Mouse (Mus musculus): ENCODE measurements around the gene Nmrk1.
A peak's percentile ranks its signal among the peaks of the same experiment; 100 is the strongest.
"Not testable (repeated sequence)": the region's sequence is repeated elsewhere in the genome, so short reads cannot be mapped to it uniquely, and the experiment has no call there.

The Nmrk1 gene

DNA sequence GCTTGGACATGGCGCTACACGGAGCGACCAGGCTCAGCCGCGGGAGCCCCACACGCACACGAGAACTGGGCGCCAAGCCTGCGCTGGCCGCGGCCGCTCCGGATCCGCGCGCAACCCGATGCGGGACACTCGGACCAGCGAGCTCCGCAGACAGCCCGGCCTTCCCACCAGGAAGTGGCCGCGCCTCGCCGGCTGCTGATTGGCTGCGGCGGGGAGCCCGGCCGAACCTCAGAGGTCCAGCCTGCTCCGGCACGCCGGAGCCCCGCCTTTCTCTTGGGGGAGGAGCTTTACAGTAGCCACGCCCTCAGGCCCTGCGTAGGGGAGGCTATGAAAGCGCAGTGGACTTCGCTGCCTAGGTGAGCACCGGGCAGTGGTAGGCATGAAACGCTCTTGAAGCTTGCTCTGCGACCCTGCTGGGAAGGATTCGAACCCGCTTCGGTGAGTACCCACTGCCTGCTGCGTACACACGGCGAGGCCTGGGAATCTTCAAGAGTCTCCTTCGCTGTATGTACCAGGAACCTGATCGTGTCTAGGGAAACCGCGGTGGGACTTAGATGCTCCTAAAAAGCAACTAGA lies at the start of gene Nmrk1, which contains the start of gene Ostf1:
Gene Nmrk1, plus strand, starts transcription at position 307 of the 576 bp plus-strand sequence.
Gene Ostf1, minus strand, starts transcription at position 180 of the 576 bp plus-strand sequence.
- DNase-seq (ENCODE audit: low spot score) = peak; percentile 99

DNA sequence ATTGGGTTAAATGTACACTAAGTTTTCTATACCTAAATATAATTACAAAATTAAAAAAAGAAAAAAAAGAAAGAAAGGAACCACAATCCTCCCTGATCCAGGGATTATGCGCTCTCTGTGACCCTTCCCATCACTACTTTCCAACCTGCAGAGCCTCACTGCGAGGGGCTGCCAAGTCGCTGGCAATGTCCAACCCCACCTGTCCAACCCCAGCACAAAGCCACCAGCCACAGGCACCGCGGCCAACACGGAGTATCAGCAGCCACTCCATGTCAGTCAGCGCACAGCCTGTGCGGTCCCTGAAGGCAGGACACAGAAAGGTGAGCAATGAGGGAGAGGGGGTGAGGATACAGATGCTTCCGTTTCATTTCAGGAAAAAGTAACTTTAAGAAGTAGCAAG lies 49.5 kb upstream of the Nmrk1 start:
- no peak for DNase-seq (ENCODE audit: low spot score)

DNA sequence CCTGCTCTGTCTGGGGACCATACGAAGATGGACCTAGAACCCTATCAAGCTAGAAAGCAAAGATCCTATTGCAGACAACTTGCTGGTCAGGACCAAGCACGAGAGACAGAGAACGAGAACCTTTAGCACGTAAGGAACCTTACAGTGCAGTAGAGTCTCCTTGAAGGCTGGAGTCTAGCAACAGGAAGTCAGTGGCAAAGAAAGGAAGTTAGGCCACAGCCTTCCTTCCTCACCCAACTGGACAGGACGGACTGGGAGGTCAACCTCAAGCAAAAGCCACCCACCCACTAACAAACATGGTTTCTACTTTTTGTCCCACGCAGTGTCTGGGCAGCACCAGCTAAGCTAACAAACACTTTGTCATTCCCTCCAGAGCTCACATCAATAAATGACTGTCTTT lies 48.9 kb upstream of the Nmrk1 start:
- DNase-seq (ENCODE audit: low spot score) = no peak

DNA sequence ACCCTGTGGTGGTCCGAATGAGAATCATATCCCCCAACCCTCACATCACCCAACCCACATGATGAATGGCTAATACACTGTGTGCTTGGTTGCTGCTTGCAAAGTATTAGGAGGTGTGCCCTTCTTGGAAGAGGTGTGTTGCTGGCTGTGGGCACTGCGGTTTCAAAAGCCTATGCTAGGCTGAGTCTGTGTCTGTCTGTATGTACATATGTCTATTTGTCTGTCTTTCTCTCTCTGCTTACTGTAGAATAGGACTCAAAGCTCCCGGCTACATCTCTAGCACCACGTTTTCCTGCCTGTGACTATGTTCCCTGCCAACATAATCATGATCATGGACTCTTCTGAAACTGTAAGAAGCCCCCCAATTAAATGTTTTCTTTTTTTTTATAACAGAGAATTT lies 48.0 kb upstream of the Nmrk1 start:
- DNase-seq (ENCODE audit: low spot score) = no peak

DNA sequence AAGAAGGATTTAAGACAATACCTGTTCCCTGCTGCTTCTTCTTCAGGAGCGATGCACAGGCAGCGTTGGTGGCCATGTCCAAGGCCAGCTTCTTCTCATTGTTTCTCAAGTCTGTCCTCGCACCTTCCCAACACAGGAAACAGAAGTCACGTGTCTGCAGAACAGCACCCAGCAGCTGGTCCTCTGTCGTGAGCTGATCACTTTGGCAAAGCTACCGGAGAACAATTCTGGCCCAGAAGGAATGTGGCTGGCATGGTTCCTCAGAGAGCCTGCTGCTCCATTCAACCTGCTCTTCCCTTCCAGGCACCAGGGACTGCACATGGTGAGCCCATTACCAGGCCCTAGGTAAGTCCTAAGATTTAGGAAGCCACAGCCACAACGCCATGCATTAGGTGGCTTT lies 47.1 kb upstream of the Nmrk1 start:
- DNase-seq (ENCODE audit: low spot score) = no peak

DNA sequence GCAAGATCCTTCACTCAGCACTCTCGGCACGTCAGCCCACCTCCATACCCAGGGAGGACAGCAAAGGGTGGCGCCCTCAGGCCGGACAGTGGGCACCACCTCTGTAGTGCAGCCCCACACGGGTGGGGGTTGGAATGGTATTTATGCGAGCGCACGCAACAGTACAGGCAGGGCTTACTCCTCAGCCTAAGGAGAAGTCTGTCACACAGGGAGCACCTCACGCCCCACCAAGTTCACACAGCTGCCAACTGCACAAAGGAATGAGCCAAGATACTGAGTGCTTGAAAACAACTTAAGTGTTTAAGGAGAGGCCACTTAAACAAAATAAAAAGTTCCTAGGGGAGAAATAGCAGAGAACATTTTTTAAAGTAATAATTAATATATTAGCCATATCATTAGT lies 44.6 kb upstream of the Nmrk1 start:
- DNase-seq (ENCODE audit: low spot score) = no peak

DNA sequence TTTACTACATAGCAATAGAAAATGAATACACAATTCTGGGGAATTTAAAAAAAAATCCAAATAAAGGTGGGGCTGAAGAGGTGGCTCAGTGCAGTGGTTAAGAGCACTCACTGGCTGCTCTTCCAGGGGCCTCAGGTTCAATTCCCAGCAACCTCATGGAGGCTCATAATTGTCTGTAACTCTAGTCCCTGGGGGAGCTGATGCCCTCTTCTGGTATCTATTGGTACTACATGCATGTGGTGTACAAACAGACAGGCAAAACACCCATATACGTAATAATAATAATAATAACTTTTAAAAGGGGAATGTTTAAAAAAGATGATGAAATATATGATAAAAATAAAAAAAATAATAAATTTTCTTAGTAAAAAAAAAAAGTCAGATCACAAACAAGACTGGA lies 43.5 kb upstream of the Nmrk1 start:
- DNase-seq (ENCODE audit: low spot score) = no peak

DNA sequence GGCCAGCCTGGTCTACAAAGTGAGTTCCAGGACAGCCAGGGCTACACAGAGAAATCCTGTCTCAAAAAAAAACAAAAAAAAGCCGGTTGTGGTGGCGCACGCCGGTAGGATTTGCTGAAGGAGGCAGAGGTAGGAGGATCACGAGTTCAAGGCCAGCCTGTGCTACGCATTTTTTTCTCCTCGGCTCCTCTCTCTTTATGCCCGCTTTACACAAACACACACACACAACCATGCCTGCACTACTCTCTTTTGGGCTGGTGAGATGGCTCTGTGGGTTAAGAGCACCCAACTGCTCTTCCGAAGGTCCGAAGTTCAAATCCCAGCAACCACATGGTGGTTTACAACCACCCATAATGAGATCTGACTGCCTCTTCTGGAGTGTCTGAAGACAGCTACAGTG lies 42.9 kb upstream of the Nmrk1 start:
- not testable (repeated sequence) for DNase-seq (ENCODE audit: low spot score)

DNA sequence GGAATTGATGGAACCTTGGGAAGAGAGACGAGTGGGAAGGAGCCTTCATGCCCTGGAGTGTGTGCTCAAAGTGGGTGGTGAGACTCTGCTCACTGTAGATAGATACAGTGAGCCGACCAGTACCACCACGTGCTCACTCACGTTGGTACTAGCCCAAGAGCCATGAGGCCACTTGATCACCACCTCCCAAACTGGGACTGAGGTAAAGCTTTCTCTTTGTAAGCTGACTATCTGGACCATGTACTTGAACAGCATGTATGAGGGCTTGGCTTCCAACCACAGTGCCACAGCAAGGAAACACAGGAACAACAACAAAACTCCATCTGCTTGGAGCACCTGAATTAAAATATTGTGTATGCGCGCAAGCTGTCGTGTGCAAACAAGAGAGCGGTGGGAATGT lies 42.5 kb upstream of the Nmrk1 start:
- DNase-seq (ENCODE audit: low spot score) = no peak

DNA sequence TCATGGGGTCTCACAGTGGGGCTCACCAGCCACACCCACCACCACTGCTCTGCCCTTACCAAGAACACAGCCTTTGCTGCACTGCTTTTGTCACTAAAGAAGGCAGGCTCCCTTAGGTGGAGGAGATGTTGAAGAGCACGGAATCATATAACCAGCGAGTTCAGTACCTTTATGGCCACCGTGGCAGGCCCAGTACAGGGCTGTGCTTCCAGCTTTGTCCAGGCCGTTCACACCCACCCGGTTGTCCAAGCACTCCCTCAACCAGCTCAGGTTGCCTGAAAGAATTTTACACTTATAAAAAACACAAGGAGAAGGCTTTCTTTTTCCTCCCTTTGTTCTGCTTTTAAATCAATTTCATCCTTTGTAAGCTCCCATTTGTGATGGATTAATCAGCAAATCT lies 41.5 kb upstream of the Nmrk1 start:
- DNase-seq (ENCODE audit: low spot score) = no peak

DNA sequence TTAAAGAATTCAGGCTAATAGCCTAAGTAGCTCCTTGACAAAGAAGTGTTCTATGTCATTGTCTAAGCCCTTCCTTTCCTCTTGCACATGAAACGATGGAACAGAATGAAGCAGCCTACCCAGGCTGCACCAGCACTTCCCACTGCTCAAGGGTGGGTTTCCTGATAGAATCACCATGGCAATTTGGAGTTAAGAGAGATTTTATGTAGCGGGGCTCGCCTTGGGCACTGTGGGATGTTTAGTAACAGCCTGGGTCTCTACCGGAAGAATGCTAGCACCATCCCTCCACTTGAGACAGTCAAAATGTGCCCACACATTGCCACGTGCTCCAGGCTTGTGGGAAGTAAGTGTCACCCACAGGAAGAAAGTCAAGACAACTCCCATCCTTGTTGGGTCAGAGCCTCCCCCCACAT lies 40.8 kb upstream of the Nmrk1 start:
- no peak for DNase-seq (ENCODE audit: low spot score)

DNA sequence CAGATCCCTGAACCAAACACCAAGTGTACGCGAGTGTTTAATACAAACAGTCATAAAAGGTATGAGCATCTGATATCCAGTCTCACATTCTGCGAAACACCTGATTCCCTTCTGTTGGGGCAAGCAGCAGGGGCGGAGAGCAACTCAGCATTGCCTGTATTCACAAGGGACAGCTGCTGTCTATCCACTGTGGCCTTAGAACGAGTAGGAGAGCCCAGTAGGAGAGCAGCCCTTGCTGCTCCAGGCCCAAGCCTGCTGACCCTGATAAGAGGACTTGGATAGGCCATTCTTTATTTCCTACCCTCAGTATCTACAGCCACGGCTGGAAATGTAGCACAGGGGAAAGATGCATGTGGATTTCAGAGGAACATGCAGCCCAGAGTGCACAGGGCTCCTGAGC lies 38.8 kb upstream of the Nmrk1 start:
- no peak for DNase-seq (ENCODE audit: low spot score)

DNA sequence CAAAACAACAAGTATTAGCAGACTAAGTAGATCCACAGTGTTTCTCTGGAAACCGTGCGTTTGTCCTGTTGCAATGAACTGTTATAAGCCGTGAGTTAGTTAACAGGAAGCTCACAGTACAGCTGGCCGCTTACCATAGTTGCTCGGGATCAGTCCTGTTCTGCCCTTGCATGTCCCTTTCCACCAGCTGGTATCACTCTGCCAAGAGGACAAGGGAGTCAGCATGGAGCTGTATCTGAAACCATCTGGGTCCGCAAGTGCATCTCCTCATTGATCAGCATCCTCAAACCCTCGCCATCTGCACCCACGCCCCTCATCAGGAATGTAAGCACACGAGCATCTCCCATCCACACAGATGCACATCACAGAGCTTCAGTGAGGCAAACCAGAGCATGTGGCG lies 38.0 kb upstream of the Nmrk1 start:
- no peak for DNase-seq (ENCODE audit: low spot score)

DNA sequence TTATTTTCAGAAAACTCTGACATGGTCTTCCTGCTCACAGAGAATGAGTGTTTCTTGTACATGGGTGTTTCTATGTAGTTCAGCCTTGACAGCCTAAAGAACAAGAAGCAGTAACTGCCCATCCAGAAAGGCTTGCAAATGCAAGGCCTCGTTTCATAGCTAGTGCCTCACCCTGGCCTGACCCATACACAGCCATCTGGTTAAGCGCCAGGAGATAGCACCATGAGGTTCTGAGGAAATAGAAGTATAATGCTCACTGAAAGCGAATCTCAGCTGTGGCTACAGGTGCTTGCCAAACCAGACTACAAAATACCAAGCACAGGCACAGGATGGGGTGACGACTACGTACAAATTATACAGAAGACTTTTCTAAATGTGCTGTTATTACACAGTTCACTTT lies 34.9 kb upstream of the Nmrk1 start:
- DNase-seq (ENCODE audit: low spot score) = no peak

DNA sequence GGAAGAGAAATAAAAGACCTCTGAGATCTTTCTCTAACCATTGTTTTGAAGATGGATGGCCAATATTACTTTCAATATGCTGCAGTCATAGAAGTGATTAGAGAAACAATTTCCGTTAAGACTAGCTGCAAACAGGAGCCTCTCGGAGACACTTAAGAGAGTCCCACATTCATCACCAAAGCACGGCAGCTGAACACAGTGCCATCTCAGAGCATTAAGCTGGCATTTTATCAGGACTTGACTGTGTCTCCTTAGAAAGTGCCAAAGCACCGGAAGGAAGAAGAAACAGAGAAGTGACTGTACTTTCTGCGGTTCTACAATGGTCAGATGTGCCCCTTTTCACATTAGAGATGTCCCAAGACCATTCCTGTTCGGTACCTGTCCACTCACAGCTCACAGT lies 34.0 kb upstream of the Nmrk1 start:
- DNase-seq (ENCODE audit: low spot score) = no peak

DNA sequence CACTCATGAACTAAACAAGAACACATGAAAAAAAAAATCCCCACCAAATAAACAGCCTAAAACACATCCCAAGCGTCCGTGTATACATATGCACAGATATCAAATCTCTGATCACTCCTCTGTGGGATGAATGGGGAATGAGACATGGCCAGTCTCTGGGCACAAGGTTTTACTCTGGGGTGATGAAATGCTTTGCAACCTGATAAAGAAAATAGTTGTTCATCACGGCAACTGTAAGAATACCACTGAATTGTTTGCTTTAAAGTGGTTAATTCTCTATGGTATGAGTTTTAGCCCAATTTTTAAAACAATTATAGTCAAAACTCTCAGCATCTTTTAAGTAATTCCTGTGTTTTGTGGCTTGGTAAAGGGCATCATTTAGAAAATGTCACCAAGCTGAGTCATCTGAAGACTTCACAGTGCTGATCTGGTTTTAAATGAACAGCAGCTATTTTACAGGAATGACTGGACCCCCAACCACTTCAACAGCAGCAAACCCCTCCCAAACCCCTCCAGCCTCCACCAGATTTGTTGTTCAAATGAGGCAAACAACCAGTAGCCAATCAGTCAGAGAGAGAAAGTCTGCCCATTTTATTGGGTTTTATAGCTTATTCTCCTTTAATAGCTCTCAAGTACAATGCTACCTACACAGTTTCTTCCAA lies 33.4 kb upstream of the Nmrk1 start:
- no peak for DNase-seq (ENCODE audit: low spot score)

DNA sequence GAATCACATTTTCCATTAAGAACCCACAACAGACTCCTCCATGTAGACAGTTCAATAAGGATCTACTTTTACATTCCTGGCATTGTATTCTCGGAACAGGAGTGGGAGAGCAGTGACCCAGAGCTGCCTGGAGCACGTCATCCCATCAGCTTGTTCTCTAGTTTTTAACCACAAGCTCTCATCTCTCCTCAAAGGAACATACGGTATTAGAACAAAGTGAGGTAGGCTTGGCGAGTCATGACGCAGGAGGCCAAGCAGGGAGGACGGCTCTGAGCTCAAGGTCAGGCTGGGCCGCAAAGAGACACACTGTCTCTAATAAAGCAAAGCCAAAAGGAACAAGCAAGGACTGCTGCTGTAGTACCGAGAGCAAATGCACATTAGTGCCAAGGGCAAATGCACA lies 32.7 kb upstream of the Nmrk1 start:
- no peak for DNase-seq (ENCODE audit: low spot score)

DNA sequence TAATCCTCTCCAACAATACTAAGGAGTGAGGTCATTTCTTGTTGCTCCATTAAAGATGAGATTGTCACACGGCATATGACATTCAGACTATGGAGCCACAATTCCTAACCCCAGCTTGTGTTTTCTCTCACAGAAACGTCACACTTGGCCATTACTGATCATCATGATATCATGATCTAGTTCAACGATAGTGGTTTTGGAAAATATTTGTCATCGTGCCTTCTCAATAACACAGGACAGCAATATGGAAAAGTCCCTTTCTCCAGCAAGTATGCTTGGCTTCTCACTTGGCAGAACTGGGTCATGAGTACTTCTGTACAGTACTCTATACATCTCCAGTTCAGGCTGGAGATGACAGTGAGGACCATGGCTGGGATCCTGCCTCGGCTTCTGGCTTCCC lies 32.1 kb upstream of the Nmrk1 start:
- DNase-seq (ENCODE audit: low spot score) = no peak

DNA sequence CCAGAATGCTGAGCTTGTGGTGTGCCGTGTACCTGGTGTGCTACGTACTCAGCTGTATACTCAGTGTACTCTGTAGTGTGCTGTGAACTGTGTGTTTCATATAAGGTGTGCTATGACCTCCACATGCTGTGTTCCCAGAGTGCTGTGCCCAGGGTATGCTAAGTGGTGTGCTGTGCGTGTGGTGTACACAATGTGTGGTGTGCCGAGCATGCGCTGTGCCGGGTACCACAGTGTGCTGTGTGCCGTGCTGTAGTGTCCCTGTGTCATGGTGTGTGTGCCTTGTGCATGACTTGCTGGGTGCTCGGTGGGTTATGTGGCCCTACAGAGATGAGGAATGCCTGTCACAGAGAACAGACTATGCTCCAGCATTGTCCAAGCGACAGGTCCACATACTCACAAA lies 31.1 kb upstream of the Nmrk1 start:
- no peak for DNase-seq (ENCODE audit: low spot score)

DNA sequence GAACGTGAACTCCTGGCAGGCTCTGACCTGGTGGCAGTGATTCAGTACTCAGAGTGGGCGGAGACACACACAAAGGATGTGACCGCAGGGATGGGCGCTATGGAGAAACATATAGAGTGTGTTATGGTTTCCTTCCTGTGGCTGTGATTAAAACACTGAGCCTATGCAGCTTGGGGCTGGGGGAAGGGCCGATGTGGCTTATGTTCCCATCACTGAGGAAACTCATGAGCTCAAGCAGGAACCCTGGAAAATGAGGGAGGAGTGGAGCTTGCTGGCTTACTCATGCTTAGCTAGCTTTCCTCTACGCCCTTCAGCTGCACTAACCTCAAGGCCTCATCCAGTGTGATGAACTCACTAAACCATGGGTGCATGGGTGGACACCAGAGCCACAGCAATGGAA lies 28.7 kb upstream of the Nmrk1 start:
- no peak for DNase-seq (ENCODE audit: low spot score)

DNA sequence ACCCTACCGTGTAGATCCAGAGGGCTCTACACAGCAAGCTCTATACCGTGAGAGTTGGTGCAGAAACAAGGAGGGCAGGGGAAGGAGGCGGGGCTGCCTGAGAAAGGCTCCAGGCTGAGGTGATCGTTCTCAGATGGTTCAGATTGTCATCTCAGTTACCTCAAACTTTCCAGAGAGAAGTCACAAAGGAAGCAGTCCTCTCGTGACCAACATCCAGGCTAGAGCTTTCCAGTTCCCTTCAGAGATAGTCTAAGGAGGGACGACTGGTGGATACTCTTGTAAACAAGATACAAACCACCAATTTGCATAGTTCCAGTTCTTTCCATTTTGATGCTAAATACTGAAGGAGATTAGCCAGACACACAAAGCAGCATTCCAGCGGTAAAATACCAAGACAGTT lies 23.8 kb upstream of the Nmrk1 start:
- DNase-seq (ENCODE audit: low spot score) = no peak

DNA sequence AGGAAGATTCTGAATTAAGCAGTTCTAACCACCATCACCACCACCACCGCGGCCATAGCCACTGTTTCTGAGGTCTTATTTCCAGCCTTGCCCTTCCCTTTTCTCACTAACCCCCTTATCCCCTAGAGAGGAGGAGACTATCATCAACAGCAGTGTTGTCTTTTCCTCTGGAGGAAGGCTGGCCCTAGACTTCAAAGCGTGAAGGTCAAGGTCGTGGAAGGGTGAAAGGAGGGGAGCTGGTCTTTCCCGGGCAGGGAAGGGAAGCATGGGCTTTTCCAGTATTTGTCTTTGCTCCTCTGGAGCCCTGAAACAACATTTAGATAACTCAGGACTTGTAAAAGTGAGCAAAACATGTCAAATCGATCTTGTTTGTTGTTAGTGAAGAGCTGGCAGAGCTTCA lies 22.8 kb upstream of the Nmrk1 start:
- no peak for DNase-seq (ENCODE audit: low spot score)

DNA sequence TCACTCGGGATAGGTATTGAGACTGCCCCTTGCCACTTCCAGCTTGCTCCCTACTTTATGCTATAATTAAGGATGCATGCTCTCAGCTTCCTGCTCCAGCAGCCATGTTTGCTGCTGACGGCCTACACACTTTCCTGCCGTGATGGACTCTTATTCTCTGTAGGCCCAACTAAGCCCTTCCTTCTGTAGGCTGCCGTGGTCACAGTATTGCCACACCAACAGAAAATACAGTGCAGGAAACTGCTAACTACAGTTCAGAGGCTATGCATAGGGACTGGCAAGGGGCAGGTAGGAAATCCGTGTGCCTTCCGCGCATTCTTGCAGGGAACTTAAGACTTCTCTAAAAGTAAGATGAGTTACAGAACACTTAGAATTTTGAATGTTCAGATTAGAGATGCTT lies 17.4 kb upstream of the Nmrk1 start:
- no peak for DNase-seq (ENCODE audit: low spot score)

DNA sequence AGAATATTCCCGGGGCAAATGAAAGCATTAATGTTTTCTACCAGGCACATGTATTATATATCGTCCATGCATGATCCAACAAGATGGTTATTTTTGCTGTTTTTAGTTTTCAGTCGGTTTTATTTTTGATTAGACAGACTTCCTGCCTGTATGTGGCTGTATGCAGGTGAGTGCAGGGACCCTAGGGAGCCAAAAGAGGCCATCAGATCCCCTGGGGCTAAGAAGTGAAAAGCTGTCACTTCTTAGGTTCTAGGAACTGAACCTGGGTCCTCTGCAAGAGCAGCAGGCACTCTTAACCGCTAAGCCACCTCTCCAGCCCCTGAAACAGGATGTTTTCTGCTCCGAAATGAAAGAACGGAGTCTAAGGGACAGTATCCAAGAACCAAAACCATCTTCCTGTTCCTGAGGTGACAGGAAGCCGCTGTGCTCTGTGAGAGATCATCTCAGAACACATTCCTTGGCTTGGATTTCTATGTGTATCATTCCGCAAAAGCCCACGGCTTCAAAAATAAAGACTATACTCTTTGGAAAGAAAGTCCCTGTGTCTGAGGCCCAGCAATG lies 16.0 kb upstream of the Nmrk1 start:
- no peak for DNase-seq (ENCODE audit: low spot score)
